Comparison of ENCODE assay signal across 9 mouse cellular contexts in the genomic region with DNA sequence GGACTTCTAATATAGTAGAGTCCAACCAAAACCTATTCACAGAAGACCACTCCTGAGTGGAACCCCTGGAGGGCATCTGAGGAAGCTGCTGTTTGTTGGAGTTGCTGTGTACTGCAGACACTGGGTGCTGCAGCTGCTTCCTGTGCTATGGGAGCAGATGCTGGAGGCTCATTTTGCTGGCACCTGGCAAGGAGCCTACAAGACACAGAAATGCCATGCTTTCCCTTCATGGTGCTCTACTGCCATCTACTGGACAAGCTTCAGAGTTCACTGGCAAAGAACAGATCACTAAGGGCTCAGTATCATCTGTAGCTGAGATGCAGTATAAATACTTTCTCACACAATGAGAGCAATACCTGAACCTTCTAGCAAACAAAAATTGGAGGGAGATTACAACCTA. TPM values are rescaled to one million over a fixed set of nuclear protein-coding genes. Genes with fewer than 3 reads are reported as not detected.
DNase-seq lines count a peak whose midpoint lies in the region; ATAC-seq and TF ChIP-seq lines count a peak whose summit lies in the region.
"Not testable (repeated sequence)": the region's sequence is repeated elsewhere in the genome, so short reads cannot be mapped to it uniquely, and the experiment has no call there.
"Had no signal": no experiment of that assay in that cellular context is flagged by ENCODE, and none has a peak within 500 bp of the region (broad histone marks: within the 10 kb centered on the region; RNA-seq: fewer than 3 reads in every experiment).

No protein-coding gene starts in this region.

- intact Hi-C loops in heart, postnatal 14 days (cut with DNase I): loop anchor here (5.0 kb wide), 2 partner anchors 432 to 482 kb away; no protein-coding TSS in a partner anchor

- H3K9me3 ChIP-seq in ES-Bruce4 (replicated peaks; ENCODE audit: control insufficient read depth, insufficient read depth, low read length, poor library complexity, severe bottlenecking); forebrain, embryonic 12.5 days; neural tube, embryonic 11.5 days (ENCODE audit: control insufficient read depth, low read length); stomach, postnatal 0 days (ENCODE audit: control insufficient read depth, low read length): not testable (repeated sequence)

- not testable (repeated sequence) for TF ChIP-seq POLR2A in ES-Bruce4 (IDR thresholded peaks at IDR 0.05; ENCODE audit: insufficient read depth, low read length); liver, adult 2 months (IDR thresholded peaks at IDR 0.05; ENCODE audit: extremely low read depth, insufficient read depth, low read length)

- H3K36me3 ChIP-seq in ES-Bruce4 (ENCODE audit: control insufficient read depth, insufficient read depth, low read length, poor library complexity, severe bottlenecking); forebrain, embryonic 12.5 days (replicated peaks); liver, adult 2 months (ENCODE audit: control insufficient read depth, insufficient read depth, low read length); neural tube, embryonic 11.5 days (ENCODE audit: control insufficient read depth, insufficient read depth, low read length); stomach, postnatal 0 days (ENCODE audit: control insufficient read depth, insufficient read depth, low read length): not testable (repeated sequence)

- peak; percentile 62 for DNase-seq in c-Kit-positive CD71-negative TER-119-negative erythroid progenitor cells, embryonic 14.5 days (ENCODE audit: low read depth)
- DNase-seq in heart, postnatal 14 days: peak; percentile 53 to 75
- DNase-seq in kidney, postnatal 25 days: peak; percentile 75 to 81
- DNase-seq in liver, adult 2 months (ENCODE audit: extremely low read depth, low read depth, low spot score): peak; percentile 55
- peak; percentile 61 for DNase-seq in neural tube, embryonic 11.5 days (ENCODE audit: low spot score)
- peak; percentile 60 for DNase-seq in stomach, postnatal 0 days (ENCODE audit: low spot score)

- not testable (repeated sequence) for H3K4me3 ChIP-seq in ES-Bruce4 (ENCODE audit: low read depth, low read length); forebrain, embryonic 12.5 days (replicated peaks); liver, adult 2 months (ENCODE audit: insufficient read depth, low read depth, low read length); neural tube, embryonic 11.5 days (ENCODE audit: low read depth, low read length); stomach, postnatal 0 days (ENCODE audit: low read depth, low read length)

- peak; percentile 40 for TF ChIP-seq CTCF in ES-Bruce4 (IDR thresholded peaks at IDR 0.05; ENCODE audit: low read depth, low read length)
- peak; percentile 61 for TF ChIP-seq CTCF in liver, adult 2 months (IDR thresholded peaks at IDR 0.05; ENCODE audit: low read depth, low read length)
- TF ChIP-seq CTCF in stomach, postnatal 0 days (IDR thresholded peaks at IDR 0.05; ENCODE audit: low read depth): peak; percentile 91

- H3K79me2 ChIP-seq in liver, adult 2 months (ENCODE audit: control insufficient read depth, insufficient read depth, low read length): not testable (repeated sequence)

- not testable (repeated sequence) for H3K27me3 ChIP-seq in ES-Bruce4 (ENCODE audit: control insufficient read depth, insufficient read depth, low read length, poor library complexity, severe bottlenecking); forebrain, embryonic 12.5 days; liver, adult 2 months (ENCODE audit: control insufficient read depth, insufficient read depth, low read length); neural tube, embryonic 11.5 days (ENCODE audit: control insufficient read depth, insufficient read depth, low read length); stomach, postnatal 0 days (ENCODE audit: control insufficient read depth, insufficient read depth, low read length)

- TF ChIP-seq EP300 in ES-Bruce4 (IDR thresholded peaks at IDR 0.05; ENCODE audit: insufficient read depth, low read depth, low read length); stomach, postnatal 0 days (optimal IDR thresholded peaks at IDR 0.05): not testable (repeated sequence)

- not testable (repeated sequence) for H3K9ac ChIP-seq in ES-Bruce4 (ENCODE audit: low read depth, poor library complexity, severe bottlenecking); forebrain, embryonic 12.5 days; liver, adult 2 months (ENCODE audit: low read depth, low read length); neural tube, embryonic 11.5 days (ENCODE audit: low read length); stomach, postnatal 0 days (ENCODE audit: low read length)

- not testable (repeated sequence) for H3K27ac ChIP-seq in ES-Bruce4 (ENCODE audit: insufficient read depth, low read length); forebrain, embryonic 12.5 days; liver, adult 2 months (replicated peaks; ENCODE audit: insufficient read depth, low read depth, low read length); neural tube, embryonic 11.5 days (ENCODE audit: low read depth, low read length); stomach, postnatal 0 days (replicated peaks)

- H3K4me2 ChIP-seq in forebrain, embryonic 12.5 days; neural tube, embryonic 11.5 days (ENCODE audit: low read depth); stomach, postnatal 0 days (replicated peaks; ENCODE audit: low read depth): not testable (repeated sequence)

- ATAC-seq in forebrain, embryonic 12.5 days (ENCODE audit: low FRiP score): peak; percentile 71; the same call in 1 of the 2 replicates
- peak; percentile 31; the same call in 1 of the 2 replicates for ATAC-seq in neural tube, embryonic 11.5 days (ENCODE audit: insufficient read depth, low FRiP score, low TSS enrichment)
- not testable (repeated sequence) for ATAC-seq in stomach, postnatal 0 days (ENCODE audit: low FRiP score, low TSS enrichment)

- H3K4me1 ChIP-seq in ES-Bruce4 (ENCODE audit: control insufficient read depth, insufficient read depth, low read length); forebrain, embryonic 12.5 days; liver, adult 2 months (ENCODE audit: control insufficient read depth, insufficient read depth, low read length); neural tube, embryonic 11.5 days (ENCODE audit: control insufficient read depth, insufficient read depth, low read length); stomach, postnatal 0 days (replicated peaks; ENCODE audit: control insufficient read depth, insufficient read depth): not testable (repeated sequence)

RNA-seq across cellular contexts. Expression of a gene that starts 16.1 kb away (rescaled TPM):
- not detected in 2 replicates for polyA plus RNA-seq in ES-Bruce4 (2011; ENCODE audit: insufficient read depth, insufficient read length, low read depth, missing spikeins)
- polyA plus RNA-seq in forebrain, embryonic 12.5 days (2016; fragmentation: Nextera tagmentation; extraction: Ambion mirVana): not detected in 2 replicates
- not detected for total RNA-seq in heart, postnatal 14 days (2021)
- total RNA-seq in liver, adult 2 months (2014; rRNA removed): not detected in 2 replicates
- polyA plus RNA-seq in liver, adult 2 months (2012; rRNA removed): not detected in 2 replicates
- polyA plus RNA-seq in neural tube, embryonic 11.5 days (2014; fragmentation: Nextera tagmentation; extraction: Ambion mirVana): not detected in 2 replicates
- polyA plus RNA-seq in stomach, postnatal 0 days (2015; fragmentation: Nextera tagmentation; extraction: Ambion mirVana): not detected in 2 replicates
- polyA plus RNA-seq: embryonic facial prominence, embryonic 13.5 days had no signal

RNA-seq across cellular contexts. Expression of a gene that starts 23.2 kb away (rescaled TPM):
- polyA plus RNA-seq in ES-Bruce4 (2011; ENCODE audit: insufficient read depth, insufficient read length, low read depth, missing spikeins): not detected in 2 replicates
- not detected in 2 replicates for polyA plus RNA-seq in forebrain, embryonic 12.5 days (2016; fragmentation: Nextera tagmentation; extraction: Ambion mirVana)
- not detected for total RNA-seq in heart, postnatal 14 days (2021)
- total RNA-seq in liver, adult 2 months (2014; rRNA removed): not detected in 2 replicates
- polyA plus RNA-seq in liver, adult 2 months (2012; rRNA removed): not detected in 2 replicates
- not detected in 2 replicates for polyA plus RNA-seq in neural tube, embryonic 11.5 days (2014; fragmentation: Nextera tagmentation; extraction: Ambion mirVana)
- not detected in 2 replicates for polyA plus RNA-seq in stomach, postnatal 0 days (2015; fragmentation: Nextera tagmentation; extraction: Ambion mirVana)
- polyA plus RNA-seq: embryonic facial prominence, embryonic 13.5 days had no signal

RNA-seq across cellular contexts. Expression of a gene that starts 48.1 kb away (rescaled TPM):
- polyA plus RNA-seq in ES-Bruce4 (2011; ENCODE audit: insufficient read depth, insufficient read length, low read depth, missing spikeins): 46.2 and 53.2 TPM in 2 replicates
- 38.7 and 44.0 TPM in 2 replicates for polyA plus RNA-seq in forebrain, embryonic 12.5 days (2016; fragmentation: Nextera tagmentation; extraction: Ambion mirVana)
- 10 to 100 TPM; 20.6 to 23.4 TPM for total RNA-seq in heart, postnatal 14 days (2021)
- total RNA-seq in liver, adult 2 months (2014; rRNA removed): 13.5 and 14.0 TPM in 2 replicates
- polyA plus RNA-seq in liver, adult 2 months (2012; rRNA removed): 25.8 and 27.0 TPM in 2 replicates
- 33.7 and 37.5 TPM in 2 replicates for polyA plus RNA-seq in neural tube, embryonic 11.5 days (2014; fragmentation: Nextera tagmentation; extraction: Ambion mirVana)
- 22.9 and 24.0 TPM in 2 replicates for polyA plus RNA-seq in stomach, postnatal 0 days (2015; fragmentation: Nextera tagmentation; extraction: Ambion mirVana)

Comparison
In these comparisons a context has a peak if more than half of its experiments do, and no peak if none do; other contexts are left out.
1. CTCF ChIP-seq: peak in every context shown above with its lines; median percentile 91 in stomach, postnatal 0 days; 61 in liver, adult 2 months; 40 in ES-Bruce4.